Mouse (Mus musculus): ENCODE measurements around the gene Lama1.
A peak's percentile ranks its signal among the peaks of the same experiment; 100 is the strongest.

Lama1 gene

GRCm38 (mm10) chr17:67706372-67706771, 9.3 kb downstream of the Lama1 start:
- no peak for TF ChIP-seq CTCF (conservative IDR thresholded peaks at IDR 0.05; ENCODE audit: low read length)
- no peak for TF ChIP-seq NANOG (IDR thresholded peaks at IDR 0.05; ENCODE audit: borderline replicate concordance, low read length)
- TF ChIP-seq POU5F1 (IDR thresholded peaks at IDR 0.05; ENCODE audit: borderline replicate concordance, low read length): no peak
- no peaks in the 10 kb centered on the region for H3K9me3 ChIP-seq (ENCODE audit: low read length)
- H3K27me3 ChIP-seq (ENCODE audit: insufficient read depth, low read length): no peaks in the 10 kb centered on the region

DNA sequence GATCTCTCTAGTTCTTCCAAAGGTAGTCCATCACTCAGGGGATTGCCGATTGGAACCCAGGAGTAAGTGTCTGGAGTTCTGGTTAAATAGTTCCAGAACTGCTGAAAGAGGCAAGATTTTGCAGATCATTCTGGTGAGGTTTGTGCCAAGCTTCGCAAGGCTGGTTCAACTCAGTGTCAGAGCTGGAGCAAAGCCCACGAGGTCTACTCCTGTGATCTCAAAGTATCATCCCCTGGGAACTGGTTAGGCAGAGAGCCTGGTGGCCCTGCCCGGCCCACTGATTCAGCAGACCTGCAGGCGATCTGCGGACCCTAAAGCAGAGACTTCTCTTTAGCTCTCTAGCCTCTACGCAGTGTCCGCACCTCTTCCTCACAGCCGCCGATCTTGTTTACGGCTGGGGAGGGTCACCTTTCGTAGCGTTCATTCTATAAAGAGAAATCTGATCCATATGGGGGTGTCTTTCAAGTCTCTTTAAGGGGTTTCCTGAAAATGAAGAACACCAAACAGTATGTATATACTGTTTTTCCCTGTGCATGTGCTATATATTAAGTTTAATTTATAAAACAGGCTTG, 10.8 kb downstream of the Lama1 start:
- Histone ChIP-seq H3K27me3 (ENCODE audit: insufficient read depth, low read length) (no peaks in the 10 kb centered on the region), H3K4me1 (replicated peaks; ENCODE audit: low read depth, low read length) (peaks cover 40% of the 10 kb centered on the region), H3K4me3 (replicated peaks; ENCODE audit: low read length) (no peak overlapping the region), H3K9me3 (ENCODE audit: low read length) (no peaks in the 10 kb centered on the region), H3K36me3 (ENCODE audit: insufficient read depth, low read length) (0 out of 2 replicates have a peak, but pooled peaks cover 5% of the 10 kb centered on the region)
- TF ChIP-seq POU5F1 (IDR thresholded peaks at IDR 0.05; ENCODE audit: borderline replicate concordance, low read length) (no peak), NANOG (IDR thresholded peaks at IDR 0.05; ENCODE audit: borderline replicate concordance, low read length) (no peak), CTCF (conservative IDR thresholded peaks at IDR 0.05; ENCODE audit: low read length) (no peak)

More at GRCm38 (mm10) chr17:67706372-67706771, 9.3 kb downstream of the Lama1 start:
- peaks cover 43% of the 10 kb centered on the region for H3K4me1 ChIP-seq (replicated peaks; ENCODE audit: low read depth, low read length)
- H3K4me3 ChIP-seq (replicated peaks; ENCODE audit: low read length): no peak overlapping the region
- no peaks in the 10 kb centered on the region for H3K36me3 ChIP-seq (ENCODE audit: insufficient read depth, low read length)

DNA sequence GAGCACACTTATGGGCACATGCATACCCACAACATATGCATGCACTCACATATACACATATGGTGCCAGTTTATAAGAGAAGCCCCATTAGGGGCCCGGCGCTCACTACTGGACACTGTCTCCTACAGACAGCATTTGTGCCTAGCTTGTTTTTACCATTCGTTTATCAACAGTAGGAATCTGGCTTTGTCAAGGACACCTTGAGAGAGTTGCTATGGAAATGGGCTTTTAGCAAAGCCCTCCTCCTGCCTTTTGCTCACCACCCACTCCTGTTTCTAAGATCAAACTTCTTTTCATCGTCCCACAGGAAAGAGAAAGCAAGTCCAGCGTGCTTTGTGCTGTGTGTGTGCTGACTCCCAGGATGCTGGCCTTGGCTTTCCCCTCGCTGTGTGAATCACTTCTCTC, 13.3 kb downstream of the Lama1 start:
- Histone ChIP-seq H3K9me3 (ENCODE audit: low read length) (no peaks in the 10 kb centered on the region), H3K4me1 (replicated peaks; ENCODE audit: low read depth, low read length) (peaks cover 33% of the 10 kb centered on the region), H3K36me3 (ENCODE audit: insufficient read depth, low read length) (0 out of 2 replicates have a peak, but pooled peaks cover 5% of the 10 kb centered on the region), H3K27me3 (ENCODE audit: insufficient read depth, low read length) (no peaks in the 10 kb centered on the region), H3K4me3 (replicated peaks; ENCODE audit: low read length) (no peak overlapping the region)
- TF ChIP-seq NANOG (IDR thresholded peaks at IDR 0.05; ENCODE audit: borderline replicate concordance, low read length): no peak
- TF ChIP-seq POU5F1 (IDR thresholded peaks at IDR 0.05; ENCODE audit: borderline replicate concordance, low read length): no peak
- no peak for TF ChIP-seq CTCF (conservative IDR thresholded peaks at IDR 0.05; ENCODE audit: low read length)

- Histone ChIP-seq H3K4me1 (replicated peaks; ENCODE audit: low read depth, low read length) (peaks cover 34% of the 10 kb centered on the region), H3K27me3 (ENCODE audit: insufficient read depth, low read length) (no peaks in the 10 kb centered on the region), H3K9me3 (ENCODE audit: low read length) (no peaks in the 10 kb centered on the region), H3K36me3 (ENCODE audit: insufficient read depth, low read length) (0 out of 2 replicates have a peak, but pooled peaks cover 5% of the 10 kb centered on the region), H3K4me3 (replicated peaks; ENCODE audit: low read length) (no peak overlapping the region)
- TF ChIP-seq NANOG (IDR thresholded peaks at IDR 0.05; ENCODE audit: borderline replicate concordance, low read length) (no peak), CTCF (conservative IDR thresholded peaks at IDR 0.05; ENCODE audit: low read length) (no peak), POU5F1 (IDR thresholded peaks at IDR 0.05; ENCODE audit: borderline replicate concordance, low read length) (no peak)
Observed at GRCm38 (mm10) chr17:67711361-67711760, 14.3 kb downstream of the Lama1 start.

DNA sequence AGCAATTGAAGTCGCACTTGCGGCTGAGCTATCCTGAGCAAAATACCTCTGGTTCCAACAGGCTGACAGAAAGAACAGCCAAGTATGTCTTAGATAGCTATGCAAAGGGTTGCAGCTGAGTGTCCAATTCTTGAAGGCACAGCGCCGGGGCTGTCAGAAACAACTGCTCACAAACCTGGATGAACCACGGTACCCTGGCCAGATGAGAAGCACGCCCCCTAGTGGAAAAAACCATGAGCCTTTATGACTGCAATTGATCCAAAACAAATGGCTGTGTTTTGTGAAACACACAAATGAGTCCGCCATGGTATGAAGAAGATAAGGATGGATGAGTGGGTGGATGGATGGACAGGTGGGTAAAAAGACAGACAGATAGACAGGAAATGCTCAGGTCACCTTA, 15.9 kb downstream of the Lama1 start:
- H3K4me1 ChIP-seq (replicated peaks; ENCODE audit: low read depth, low read length): peaks cover 31% of the 10 kb centered on the region
- peaks cover 20% of the 10 kb centered on the region for H3K36me3 ChIP-seq (ENCODE audit: insufficient read depth, low read length)
- TF ChIP-seq NANOG (IDR thresholded peaks at IDR 0.05; ENCODE audit: borderline replicate concordance, low read length) (no peak), CTCF (conservative IDR thresholded peaks at IDR 0.05; ENCODE audit: low read length) (peak; percentile 75)

GRCm38 (mm10) chr17:67715466-67715865, 18.4 kb downstream of the Lama1 start:
- Histone ChIP-seq H3K4me3 (replicated peaks; ENCODE audit: low read length) (peak overlapping the region; percentile 39; the same call in 1 of the 2 replicates), H3K27me3 (ENCODE audit: insufficient read depth, low read length) (no peaks in the 10 kb centered on the region), H3K9me3 (ENCODE audit: low read length) (no peaks in the 10 kb centered on the region), H3K4me1 (replicated peaks; ENCODE audit: low read depth, low read length) (peaks cover 16% of the 10 kb centered on the region), H3K36me3 (ENCODE audit: insufficient read depth, low read length) (peaks cover 29% of the 10 kb centered on the region)
- TF ChIP-seq CTCF (conservative IDR thresholded peaks at IDR 0.05; ENCODE audit: low read length) (no peak), NANOG (IDR thresholded peaks at IDR 0.05; ENCODE audit: borderline replicate concordance, low read length) (no peak), POU5F1 (IDR thresholded peaks at IDR 0.05; ENCODE audit: borderline replicate concordance, low read length) (no peak)

More for the DNA sequence above, 15.9 kb downstream of the Lama1 start:
- Histone ChIP-seq H3K9me3 (ENCODE audit: low read length) (no peaks in the 10 kb centered on the region), H3K27me3 (ENCODE audit: insufficient read depth, low read length) (no peaks in the 10 kb centered on the region), H3K4me3 (replicated peaks; ENCODE audit: low read length) (no peak overlapping the region)

- TF ChIP-seq NANOG (IDR thresholded peaks at IDR 0.05; ENCODE audit: borderline replicate concordance, low read length) (no peak), CTCF (conservative IDR thresholded peaks at IDR 0.05; ENCODE audit: low read length) (no peak), POU5F1 (IDR thresholded peaks at IDR 0.05; ENCODE audit: borderline replicate concordance, low read length) (no peak)
- H3K36me3 ChIP-seq (ENCODE audit: insufficient read depth, low read length): peaks cover 25% of the 10 kb centered on the region
- H3K4me3 ChIP-seq (replicated peaks; ENCODE audit: low read length): no peak overlapping the region
Observed at GRCm38 (mm10) chr17:67722055-67722454, 25.0 kb downstream of the Lama1 start.

GRCm38 (mm10) chr17:67722578-67722977, 25.5 kb downstream of the Lama1 start:
- no peak for TF ChIP-seq NANOG (IDR thresholded peaks at IDR 0.05; ENCODE audit: borderline replicate concordance, low read length)
- TF ChIP-seq CTCF (conservative IDR thresholded peaks at IDR 0.05; ENCODE audit: low read length): no peak
- TF ChIP-seq POU5F1 (IDR thresholded peaks at IDR 0.05; ENCODE audit: borderline replicate concordance, low read length): no peak

More at GRCm38 (mm10) chr17:67722055-67722454, 25.0 kb downstream of the Lama1 start:
- H3K27me3 ChIP-seq (ENCODE audit: insufficient read depth, low read length): no peaks in the 10 kb centered on the region
- no peaks in the 10 kb centered on the region for H3K9me3 ChIP-seq (ENCODE audit: low read length)
- peaks cover 26% of the 10 kb centered on the region for H3K4me1 ChIP-seq (replicated peaks; ENCODE audit: low read depth, low read length)

More at GRCm38 (mm10) chr17:67722578-67722977, 25.5 kb downstream of the Lama1 start:
- H3K36me3 ChIP-seq (ENCODE audit: insufficient read depth, low read length): peaks cover 25% of the 10 kb centered on the region
- no peak overlapping the region for H3K4me3 ChIP-seq (replicated peaks; ENCODE audit: low read length)
- H3K27me3 ChIP-seq (ENCODE audit: insufficient read depth, low read length): no peaks in the 10 kb centered on the region
- H3K4me1 ChIP-seq (replicated peaks; ENCODE audit: low read depth, low read length): peaks cover 26% of the 10 kb centered on the region
- H3K9me3 ChIP-seq (ENCODE audit: low read length): no peaks in the 10 kb centered on the region
